Mouse (Mus musculus) cortical plate, adult 2 months (tissue): ENCODE results near the gene Grb14.

Experiments
- CTCF ChIP-seq: fragments of 200-500 bp; IDR thresholded peaks from 2 replicates; pipeline ENCODE4 v1.5.1; 2011; ENCODE audit warnings: mild to moderate bottlenecking, control low read depth, low read length; ENCODE audit not compliant: insufficient read depth; ENCODE audit errors: extremely low read depth
- POLR2A ChIP-seq: fragments of 200-500 bp; IDR thresholded peaks from 2 replicates; pipeline ENCODE4 v1.6.1; 2011; ENCODE audit warnings: mild to moderate bottlenecking, low read length, control low read depth; ENCODE audit not compliant: insufficient read depth; ENCODE audit errors: extremely low read depth

GRCm38 (mm10) chr2:64987782-64988181 lies 37.0 kb downstream of the Grb14 start:
- TF ChIP-seq POLR2A (no peak), CTCF (no peak)
